Mouse (Mus musculus) telencephalon, adult 2 months (tissue): ENCODE data around the gene Pp2d1.

Experiments used
- DNase-seq: peaks from one replicate; pipeline ENCODE4 v3.0.0-alpha.2; 2011; ENCODE audit warnings: low read depth, low spot score

Gene Pp2d1

GRCm38 (mm10) chr17:53566161-53566918, 27.1 kb upstream of the Pp2d1 start, which contains the start of gene Kat2b:
Kat2b (plus strand) TSS chr17:53566861.
- no peak for DNase-seq

GRCm38 (mm10) chr17:53564837-53565236, 25.6 kb upstream of the Pp2d1 start:
- DNase-seq, result no peak

GRCm38 (mm10) chr17:53561458-53562029, 22.3 kb upstream of the Pp2d1 start:
- no peak for DNase-seq

GRCm38 (mm10) chr17:53559646-53560045, 20.4 kb upstream of the Pp2d1 start:
- no peak for DNase-seq

GRCm38 (mm10) chr17:53557443-53557842, 18.2 kb upstream of the Pp2d1 start:
- no peak for DNase-seq

- no peak for DNase-seq
Measured at GRCm38 (mm10) chr17:53554813-53555212, 15.6 kb upstream of the Pp2d1 start.

GRCm38 (mm10) chr17:53554088-53554487, 14.8 kb upstream of the Pp2d1 start:
- DNase-seq, result no peak

- no peak for DNase-seq
Measured at GRCm38 (mm10) chr17:53551306-53552299, 12.4 kb upstream of the Pp2d1 start.

- peak; percentile 68 for DNase-seq
Measured at GRCm38 (mm10) chr17:53543591-53544324, 4.5 kb upstream of the Pp2d1 start.

GRCm38 (mm10) chr17:53542536-53542935, 3.3 kb upstream of the Pp2d1 start:
- DNase-seq, result no peak

- no peak for DNase-seq
Measured at GRCm38 (mm10) chr17:53532425-53532824, 6.8 kb downstream of the Pp2d1 start.

- no peak for DNase-seq
Measured at GRCm38 (mm10) chr17:53531160-53531559, 8.1 kb downstream of the Pp2d1 start.

- DNase-seq, result no peak
Measured at GRCm38 (mm10) chr17:53528034-53528433, 11.2 kb downstream of the Pp2d1 start.

- no peak for DNase-seq
Measured at GRCm38 (mm10) chr17:53520509-53520908, 18.7 kb downstream of the Pp2d1 start.

GRCm38 (mm10) chr17:53519364-53519763, 19.9 kb downstream of the Pp2d1 start:
- no peak for DNase-seq

- peak; percentile 28 for DNase-seq
Measured at GRCm38 (mm10) chr17:53512311-53512951, 26.8 kb downstream of the Pp2d1 start.

GRCm38 (mm10) chr17:53502966-53503365, 36.3 kb downstream of the Pp2d1 start:
- no peak for DNase-seq

- no peak for DNase-seq
Measured at GRCm38 (mm10) chr17:53489007-53489378, 50.3 kb downstream of the Pp2d1 start.

- DNase-seq, result no peak
Measured at GRCm38 (mm10) chr17:53488291-53489006, 50.8 kb downstream of the Pp2d1 start.

- no peak for DNase-seq
Measured at GRCm38 (mm10) chr17:53480433-53480832, 58.8 kb downstream of the Pp2d1 start.
